Mouse (Mus musculus) neural tube, embryonic 14.5 days (tissue): ENCODE measurements around the gene Pcnx. TPM values are rescaled to one million over a fixed set of nuclear protein-coding genes. Genes with fewer than 3 reads are reported as not detected.

Experiments
- ATAC-seq: fragments of 200-750 bp; cut with Nextera tagmentation; 2 replicates; pipeline ENCODE4 v1.8.0; 2017; ENCODE audit warnings: low read depth, mild to moderate bottlenecking, moderate TSS enrichment, moderate library complexity
- H3K27ac ChIP-seq: fragments of 300-500 bp; sonication (generic); 2 replicates; pipeline ENCODE4 v1.5.1; 2014; ENCODE audit warnings: low read depth, mild to moderate bottlenecking, control low read depth, low read length, moderate library complexity, mixed read lengths
- H3K27me3 ChIP-seq: fragments of 300-500 bp; sonication (generic); 2 replicates; pipeline ENCODE4 v1.6.1; 2014; ENCODE audit warnings: low read length; ENCODE audit not compliant: control insufficient read depth, insufficient read depth
- H3K36me3 ChIP-seq: fragments of 300-500 bp; sonication (generic); 2 replicates; pipeline ENCODE4 v1.6.1; 2014; ENCODE audit warnings: low read length, mixed read lengths; ENCODE audit not compliant: control insufficient read depth, insufficient read depth
- H3K4me1 ChIP-seq: fragments of 300-500 bp; sonication (generic); 2 replicates; pipeline ENCODE4 v1.6.1; 2014; ENCODE audit warnings: low read length; ENCODE audit not compliant: control insufficient read depth, insufficient read depth
- H3K4me2 ChIP-seq: fragments of 300-500 bp; sonication (generic); 2 replicates; pipeline ENCODE4 v1.6.1; 2014; ENCODE audit warnings: mild to moderate bottlenecking, low read depth, low read length, control low read depth
- H3K4me3 ChIP-seq: fragments of 300-500 bp; sonication (generic); 2 replicates; pipeline ENCODE4 v1.5.1; 2014; ENCODE audit warnings: low read depth, low read length, control low read depth, mixed read lengths
- H3K9ac ChIP-seq: fragments of 300-500 bp; sonication (generic); replicated peaks from 2 replicates; pipeline ENCODE4 v1.6.1; 2014; ENCODE audit warnings: low read depth, mild to moderate bottlenecking, control low read depth, low read length, mixed read lengths
- H3K9me3 ChIP-seq: fragments of 300-500 bp; sonication (generic); 2 replicates; pipeline ENCODE4 v1.6.1; 2016; ENCODE audit warnings: low read length; ENCODE audit not compliant: control insufficient read depth
- WGBS: fragments of 180-500 bp; shearing (Covaris S2); extraction: QIAGEN DNeasy Blood & Tissue Kit; methylation state at CpG from one replicate; pipeline ENCODE4 v1.1.7; 2014; 5-methylcytosine and 5-hydroxymethylcytosine counted together
- polyA plus RNA-seq: library from polyadenylated mRNA; unstranded; fragments of >200 nt; fragmentation: Nextera tagmentation; extraction: Ambion mirVana; gene quantifications from 2 replicates; pipeline ENCODE4 v1.2.1, GENCODE M21; 2014

The Pcnx gene
- polyA plus RNA-seq, 1 experiment from 2014 or later: 23.5 TPM

DNA sequence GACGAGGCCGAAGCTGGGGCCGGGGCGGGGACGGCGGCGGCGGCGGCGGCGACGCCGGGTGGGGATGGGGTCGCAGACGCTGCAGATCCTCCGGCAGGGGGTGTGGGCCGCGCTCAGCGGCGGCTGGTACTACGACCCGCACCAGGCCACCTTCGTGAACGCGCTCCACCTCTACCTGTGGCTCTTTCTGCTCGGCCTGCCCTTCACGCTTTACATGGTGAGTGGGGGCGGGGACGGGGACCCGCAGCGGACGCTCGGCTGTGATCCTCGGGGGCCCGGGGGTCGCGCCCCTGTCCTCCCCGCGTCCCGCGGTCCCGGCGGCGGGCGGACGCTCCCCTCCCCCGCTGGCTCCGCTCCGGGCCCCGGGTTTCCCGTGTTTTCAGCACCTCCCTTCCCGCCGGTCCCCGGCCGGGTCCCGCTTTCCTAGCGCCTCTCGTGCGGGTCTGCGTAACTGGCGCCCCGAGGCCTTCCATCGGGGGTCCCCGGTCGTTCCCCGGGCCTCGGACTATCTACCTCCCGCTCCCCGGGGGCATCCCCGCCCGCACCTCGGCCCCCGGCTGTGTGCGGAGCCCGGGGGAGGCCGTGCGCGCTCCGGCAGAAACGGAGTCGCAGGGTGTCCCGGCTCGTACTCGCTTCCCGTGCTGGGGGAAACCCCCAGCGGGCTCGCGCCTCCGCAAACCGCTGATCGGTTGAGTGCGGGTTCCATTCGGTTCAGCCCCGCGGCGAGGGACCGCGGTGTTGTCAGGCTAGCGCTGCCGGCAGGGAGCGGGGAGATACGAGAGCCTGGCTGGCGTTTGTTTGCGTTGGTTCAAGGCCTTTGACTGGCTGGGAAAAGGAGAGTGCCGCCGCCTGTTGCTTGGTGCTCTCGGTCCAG, 722 bp downstream of the Pcnx start:
- ATAC-seq: peak; percentile 89
- no peaks in the 10 kb centered on the region for H3K36me3 ChIP-seq
- H3K9ac ChIP-seq: peak overlapping the region; percentile 97
- H3K9me3 ChIP-seq: no peaks in the 10 kb centered on the region
- peak overlapping the region; percentile 93 for H3K27ac ChIP-seq
- H3K4me3 ChIP-seq: peak overlapping the region; percentile 99
- no peaks in the 10 kb centered on the region; the same call in 1 of the 2 replicates for H3K27me3 ChIP-seq
- peak overlapping the region; percentile 57 for H3K4me2 ChIP-seq
- H3K4me1 ChIP-seq: peaks cover 16% of the 10 kb centered on the region
- under 1% methylated on average over 94 of the region's 107 CpGs for WGBS

DNA sequence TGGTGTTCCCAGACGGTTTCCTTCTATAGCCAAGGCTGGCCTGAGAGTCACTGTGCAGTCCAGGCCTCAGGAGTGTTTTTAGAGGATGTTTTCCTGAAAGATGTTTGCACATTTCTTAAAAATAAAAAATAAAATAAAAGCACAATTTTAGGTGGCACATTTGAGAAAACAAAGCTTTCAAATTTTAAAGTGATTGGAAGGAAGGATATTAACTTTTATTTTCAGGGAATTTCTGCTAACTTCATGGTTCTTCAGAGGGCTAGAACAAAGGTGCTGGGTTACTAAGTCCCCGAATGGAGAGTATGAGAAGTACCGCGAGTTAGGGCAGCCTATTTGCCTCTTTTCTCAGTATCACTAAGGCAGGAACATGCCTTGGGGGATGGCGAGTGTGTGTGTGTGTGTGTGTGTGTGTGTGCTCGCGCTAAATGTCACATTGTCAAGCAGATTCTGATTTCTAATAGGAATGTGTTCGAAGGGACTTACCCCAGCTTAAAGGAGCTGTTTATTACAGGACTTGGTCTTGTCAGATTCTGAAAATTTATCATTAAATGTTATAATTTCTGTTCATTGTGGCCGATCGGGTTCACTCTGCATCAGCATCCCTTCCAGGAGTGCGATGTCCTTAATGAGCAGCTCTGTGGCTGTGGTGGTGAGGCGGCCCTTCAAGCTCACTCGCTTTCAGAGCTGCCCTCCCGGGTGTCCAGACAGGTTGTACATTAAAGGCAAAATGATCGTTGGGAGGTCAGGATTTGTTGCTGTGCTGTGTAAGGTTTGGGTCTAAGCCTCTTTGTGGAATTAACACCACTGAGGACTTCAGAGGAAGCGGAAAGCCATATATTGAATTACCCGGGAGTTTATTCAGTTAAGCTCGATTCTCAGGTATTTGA, 1.6 kb downstream of the Pcnx start:
- no peak for ATAC-seq
- no peaks in the 10 kb centered on the region for H3K36me3 ChIP-seq
- peak overlapping the region; percentile 57 for H3K4me2 ChIP-seq
- H3K27ac ChIP-seq: peak overlapping the region; percentile 93; the same call in 1 of the 2 replicates
- H3K9ac ChIP-seq: peak overlapping the region; percentile 97
- no peaks in the 10 kb centered on the region for H3K9me3 ChIP-seq
- peak overlapping the region; percentile 99 for H3K4me3 ChIP-seq
- H3K4me1 ChIP-seq: peaks cover 16% of the 10 kb centered on the region
- WGBS: 20% methylated on average over 18 of the region's 18 CpGs
- H3K27me3 ChIP-seq: no peaks in the 10 kb centered on the region; the same call in 1 of the 2 replicates

DNA sequence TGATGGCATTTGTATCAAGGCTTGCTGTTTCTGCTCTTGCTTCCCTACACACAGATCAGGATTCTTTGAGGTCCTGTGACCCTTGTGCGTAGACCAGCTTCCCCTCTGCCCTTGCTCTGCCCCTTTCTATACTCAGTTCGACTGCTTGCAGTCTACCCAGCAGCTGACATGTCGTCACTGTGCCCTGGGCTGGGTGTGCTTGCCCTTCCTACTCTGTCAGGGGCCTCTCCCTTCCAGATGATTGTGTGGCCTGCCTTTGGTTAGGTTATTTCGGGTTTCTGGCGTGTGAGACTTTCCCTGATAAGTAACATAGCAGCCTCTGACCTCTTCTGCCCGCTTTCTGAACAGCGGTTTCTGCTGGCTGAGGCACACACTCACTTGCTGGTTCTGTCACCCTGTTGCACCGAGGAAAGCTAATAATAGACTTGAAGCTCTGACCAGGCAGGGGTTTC, 2.6 kb downstream of the Pcnx start:
- WGBS: 48% methylated on average over 8 of the region's 8 CpGs
- H3K4me1 ChIP-seq: peaks cover 16% of the 10 kb centered on the region
- no peaks in the 10 kb centered on the region for H3K9me3 ChIP-seq

DNA sequence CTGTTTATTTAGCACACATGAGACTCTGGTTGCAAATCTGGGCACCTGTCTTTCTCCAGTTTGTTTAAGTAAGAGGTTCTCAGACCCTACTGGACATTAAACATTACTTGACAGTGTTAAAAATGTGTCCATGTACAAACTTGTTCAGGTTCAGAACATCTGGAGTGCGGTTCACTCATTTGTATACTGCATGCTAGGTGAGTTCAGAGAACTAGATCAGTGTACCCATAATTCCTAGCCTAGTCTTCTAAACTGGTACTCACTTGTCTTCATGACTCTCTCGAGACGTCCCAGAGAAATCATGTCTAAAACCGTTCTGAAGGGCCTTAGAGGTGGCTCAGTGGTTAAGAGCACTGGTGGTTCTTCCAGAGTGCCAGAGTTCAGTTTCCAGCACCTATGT, 4.1 kb downstream of the Pcnx start:
- H3K36me3 ChIP-seq: no peaks in the 10 kb centered on the region
- H3K9me3 ChIP-seq: no peaks in the 10 kb centered on the region
- H3K4me1 ChIP-seq: peaks cover 16% of the 10 kb centered on the region
- H3K4me2 ChIP-seq: no peak overlapping the region
- no peaks in the 10 kb centered on the region; the same call in 1 of the 2 replicates for H3K27me3 ChIP-seq
- 84% methylated on average over 4 of the region's 4 CpGs for WGBS
- no peak overlapping the region for H3K9ac ChIP-seq
- no peak overlapping the region for H3K4me3 ChIP-seq
- ATAC-seq: no peak
- H3K27ac ChIP-seq: no peak overlapping the region

More for the DNA sequence above, 2.6 kb downstream of the Pcnx start:
- Histone ChIP-seq H3K4me3 (peak overlapping the region; percentile 99; the same call in 1 of the 2 replicates), H3K36me3 (no peaks in the 10 kb centered on the region), H3K4me2 (peak overlapping the region; percentile 57), H3K27ac (no peak overlapping the region), H3K9ac (peak overlapping the region; percentile 7; the same call in 1 of the 2 replicates), H3K27me3 (no peaks in the 10 kb centered on the region; the same call in 1 of the 2 replicates)
- ATAC-seq: no peak

DNA sequence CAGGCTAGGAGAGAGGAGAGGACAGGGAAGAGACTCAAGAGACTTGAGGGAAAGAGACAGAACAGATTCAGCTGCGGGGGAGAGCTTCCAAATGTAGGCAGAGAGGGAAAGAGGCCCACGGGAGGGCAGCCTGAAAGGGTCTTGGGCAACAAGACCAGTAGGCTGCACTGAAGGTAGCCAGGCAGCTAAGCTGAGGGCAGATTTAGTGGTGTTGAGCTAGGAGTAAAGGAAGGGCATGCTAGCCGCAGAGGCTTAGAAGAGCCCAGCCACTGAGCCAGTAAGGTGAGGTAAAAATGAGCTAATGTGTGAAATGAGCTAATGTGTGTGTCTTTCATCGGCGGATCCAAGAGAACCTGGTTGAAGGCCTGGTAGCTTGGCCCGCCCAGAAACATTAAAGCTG, 5.4 kb downstream of the Pcnx start:
- H3K4me2 ChIP-seq: no peak overlapping the region
- WGBS: 91% methylated on average over 6 of the region's 6 CpGs

DNA sequence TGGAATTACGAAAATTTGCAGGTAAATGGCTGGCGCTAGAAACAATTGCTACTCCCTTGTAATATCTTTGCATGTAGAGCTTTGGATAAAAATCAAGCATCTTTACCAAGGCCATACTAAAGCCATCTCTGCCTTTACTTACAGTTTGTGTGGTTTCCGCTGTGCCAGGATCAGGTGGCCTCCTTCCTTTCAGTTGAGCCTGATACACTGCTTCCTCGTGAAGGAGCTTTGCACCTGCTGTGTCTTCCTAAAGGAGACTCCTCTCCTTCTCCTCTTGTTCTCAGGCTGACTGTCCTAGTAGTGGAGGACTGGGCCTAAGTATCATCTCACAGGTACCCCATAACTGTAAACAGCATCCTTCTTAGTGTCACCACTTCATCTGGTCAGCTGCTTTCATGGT, 7.5 kb downstream of the Pcnx start:
- H3K4me2 ChIP-seq: no peak overlapping the region
- H3K4me1 ChIP-seq: peaks cover 7% of the 10 kb centered on the region
- 95% methylated on average over 4 of the region's 4 CpGs for WGBS
- no peaks in the 10 kb centered on the region for H3K27me3 ChIP-seq
- H3K9ac ChIP-seq: no peak overlapping the region
- ATAC-seq: no peak
- H3K36me3 ChIP-seq: no peaks in the 10 kb centered on the region
- H3K27ac ChIP-seq: no peak overlapping the region
- no peaks in the 10 kb centered on the region for H3K9me3 ChIP-seq
- no peak overlapping the region for H3K4me3 ChIP-seq

More for the DNA sequence above, 5.4 kb downstream of the Pcnx start:
- H3K4me3 ChIP-seq: no peak overlapping the region
- no peak overlapping the region for H3K27ac ChIP-seq
- H3K9ac ChIP-seq: no peak overlapping the region
- no peaks in the 10 kb centered on the region for H3K9me3 ChIP-seq
- ATAC-seq: no peak
- H3K27me3 ChIP-seq: no peaks in the 10 kb centered on the region
- peaks cover 16% of the 10 kb centered on the region for H3K4me1 ChIP-seq
- H3K36me3 ChIP-seq: no peaks in the 10 kb centered on the region

DNA sequence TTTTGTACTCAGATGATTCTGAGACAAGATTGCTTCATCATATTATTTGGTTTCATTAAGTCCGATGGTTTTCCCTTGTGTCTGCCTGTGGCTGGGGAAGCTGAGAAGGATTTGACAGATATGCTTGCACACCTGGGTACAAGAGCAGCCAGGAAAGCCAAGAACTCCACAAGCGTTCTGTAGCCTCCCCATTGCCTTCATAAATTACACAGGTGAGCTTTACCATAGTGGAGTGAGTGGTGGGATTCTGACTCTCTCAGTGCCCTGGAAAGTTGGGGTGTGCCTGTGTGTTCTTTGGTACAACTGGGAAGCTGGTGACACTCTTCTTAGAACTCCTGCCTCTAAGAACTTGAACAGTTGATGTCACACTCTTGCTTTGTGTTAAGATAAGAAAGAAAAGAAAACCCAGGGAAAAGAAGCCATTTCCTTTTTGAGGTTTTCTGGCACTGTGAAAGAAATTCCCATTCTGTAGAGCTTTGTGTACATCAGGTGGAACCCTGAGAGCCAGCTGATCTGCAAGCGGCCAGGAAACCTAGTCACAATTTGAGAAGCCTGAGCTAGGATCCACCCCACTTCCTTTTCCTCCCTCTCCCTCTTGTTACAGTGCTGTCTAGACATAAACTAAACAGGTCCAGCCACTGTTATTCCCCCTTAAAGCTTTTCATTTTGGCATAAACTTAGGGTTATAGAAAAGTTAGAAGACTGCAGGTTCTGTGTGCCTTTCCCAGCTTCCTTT, 9.6 kb downstream of the Pcnx start:
- H3K4me2 ChIP-seq: no peak overlapping the region
- H3K4me3 ChIP-seq: no peak overlapping the region
- H3K9ac ChIP-seq: no peak overlapping the region
- WGBS: 75% methylated on average over 3 of the region's 3 CpGs
- H3K27ac ChIP-seq: no peak overlapping the region
- H3K27me3 ChIP-seq: no peaks in the 10 kb centered on the region
- H3K9me3 ChIP-seq: no peaks in the 10 kb centered on the region
- no peaks in the 10 kb centered on the region for H3K36me3 ChIP-seq
- peaks cover 5% of the 10 kb centered on the region for H3K4me1 ChIP-seq
- ATAC-seq: no peak

DNA sequence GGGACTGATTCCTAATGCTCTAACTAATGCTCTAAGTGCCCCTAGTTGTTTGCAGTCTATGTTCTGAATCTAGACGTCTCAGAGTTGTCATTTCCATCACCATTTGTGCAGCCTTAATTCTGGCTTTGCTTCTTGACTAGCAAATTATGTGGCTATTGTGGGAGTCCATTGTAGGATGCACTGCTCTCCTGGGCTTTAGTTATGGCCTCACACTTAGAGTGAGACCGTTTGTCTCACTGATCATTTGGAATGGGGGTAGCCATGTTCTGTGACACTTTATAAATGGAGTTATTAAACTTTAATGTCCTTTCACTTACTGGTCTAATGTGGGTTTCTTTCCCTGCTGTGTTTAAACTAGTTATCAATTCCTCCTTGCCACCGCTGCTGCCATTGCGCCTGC, 13.5 kb downstream of the Pcnx start:
- H3K4me3 ChIP-seq: no peak overlapping the region
- H3K4me1 ChIP-seq: peaks cover 5% of the 10 kb centered on the region
- no peaks in the 10 kb centered on the region for H3K9me3 ChIP-seq
- no peaks in the 10 kb centered on the region for H3K36me3 ChIP-seq
- no peaks in the 10 kb centered on the region for H3K27me3 ChIP-seq
- H3K27ac ChIP-seq: no peak overlapping the region
- ATAC-seq: peak; percentile 44; the same call in 1 of the 2 replicates
- H3K9ac ChIP-seq: no peak overlapping the region
- 32% methylated on average over 4 of the region's 4 CpGs for WGBS
- no peak overlapping the region for H3K4me2 ChIP-seq
